Mouse (Mus musculus): ENCODE results near the gene Ppp1cb.
A peak's percentile ranks its signal among the peaks of the same experiment; 100 is the strongest.
"Not testable (repeated sequence)": the region's sequence is repeated elsewhere in the genome, so short reads cannot be mapped to it uniquely, and the experiment has no call there.

The Ppp1cb gene

GRCm38 (mm10) chr5:32458408-32459143 is at the start of gene Ppp1cb:
Gene Ppp1cb (plus strand): TSS chr5:32458843.
- peak; percentile 93 for DNase-seq (ENCODE audit: low spot score)

- no peak for DNase-seq (ENCODE audit: low spot score)
Measured at GRCm38 (mm10) chr5:32409747-32410146, 48.9 kb upstream of the Ppp1cb start.

GRCm38 (mm10) chr5:32410954-32411688 is 47.5 kb upstream of the Ppp1cb start:
- no peak for DNase-seq (ENCODE audit: low spot score)

GRCm38 (mm10) chr5:32412186-32412950 is 46.3 kb upstream of the Ppp1cb start:
- peak; percentile 31 for DNase-seq (ENCODE audit: low spot score)

- no peak for DNase-seq (ENCODE audit: low spot score)
Measured at GRCm38 (mm10) chr5:32413083-32413482, 45.6 kb upstream of the Ppp1cb start.

GRCm38 (mm10) chr5:32413569-32413968 is 45.1 kb upstream of the Ppp1cb start:
- no peak for DNase-seq (ENCODE audit: low spot score)

- DNase-seq (ENCODE audit: low spot score), result no peak
Measured at GRCm38 (mm10) chr5:32414461-32414985, 44.1 kb upstream of the Ppp1cb start.

GRCm38 (mm10) chr5:32415554-32415953 is 43.1 kb upstream of the Ppp1cb start:
- DNase-seq (ENCODE audit: low spot score), result no peak

- DNase-seq (ENCODE audit: low spot score), result no peak
Measured at GRCm38 (mm10) chr5:32416881-32417280, 41.8 kb upstream of the Ppp1cb start.

- no peak for DNase-seq (ENCODE audit: low spot score)
Measured at GRCm38 (mm10) chr5:32422081-32422589, 36.5 kb upstream of the Ppp1cb start.

GRCm38 (mm10) chr5:32423339-32424046 is 35.1 kb upstream of the Ppp1cb start:
- no peak for DNase-seq (ENCODE audit: low spot score)

- no peak for DNase-seq (ENCODE audit: low spot score)
Measured at GRCm38 (mm10) chr5:32424464-32424863, 34.2 kb upstream of the Ppp1cb start.

- no peak for DNase-seq (ENCODE audit: low spot score)
Measured at GRCm38 (mm10) chr5:32425485-32426171, 33.0 kb upstream of the Ppp1cb start.

GRCm38 (mm10) chr5:32430399-32430798 is 28.2 kb upstream of the Ppp1cb start:
- no peak for DNase-seq (ENCODE audit: low spot score)

GRCm38 (mm10) chr5:32434346-32434745 is 24.3 kb upstream of the Ppp1cb start:
- DNase-seq (ENCODE audit: low spot score), result not testable (repeated sequence)

GRCm38 (mm10) chr5:32435612-32436011 is 23.0 kb upstream of the Ppp1cb start:
- DNase-seq (ENCODE audit: low spot score), result no peak

GRCm38 (mm10) chr5:32437901-32438563 is 20.6 kb upstream of the Ppp1cb start:
- DNase-seq (ENCODE audit: low spot score), result no peak

- no peak for DNase-seq (ENCODE audit: low spot score)
Measured at GRCm38 (mm10) chr5:32438564-32438922, 20.1 kb upstream of the Ppp1cb start.

- DNase-seq (ENCODE audit: low spot score), result no peak
Measured at GRCm38 (mm10) chr5:32441336-32441735, 17.3 kb upstream of the Ppp1cb start.

- DNase-seq (ENCODE audit: low spot score), result no peak
Measured at GRCm38 (mm10) chr5:32441992-32442575, 16.6 kb upstream of the Ppp1cb start.
